Mouse (Mus musculus): ENCODE data around the gene Srp54a. TPM values are rescaled to one million over a fixed set of nuclear protein-coding genes. Genes with fewer than 3 reads are reported as not detected.
"Not testable (repeated sequence)": the region's sequence is repeated elsewhere in the genome, so short reads cannot be mapped to it uniquely, and the experiment has no call there.

The Srp54a gene
- total RNA-seq, 2 experiments from 2014 or later, result 84.1 to 90.0 TPM

- DNase-seq (ENCODE audit: low spot score in 2 of 2), result not testable (repeated sequence)
Measured at GRCm38 (mm10) chr12:55124242-55124641, 44.2 kb downstream of the Srp54a start, which contains the start of gene Fam177a. Gene Fam177a, plus strand, starts transcription at chr12:55124469.

- DNase-seq (ENCODE audit: low spot score in 2 of 2), result not testable (repeated sequence)
Measured at GRCm38 (mm10) chr12:55124731-55125130, 44.7 kb downstream of the Srp54a start.

- not testable (repeated sequence) for DNase-seq (ENCODE audit: low spot score in 2 of 2)
Measured at GRCm38 (mm10) chr12:55135540-55135939, 55.5 kb downstream of the Srp54a start.

- DNase-seq (ENCODE audit: low spot score in 2 of 2), result not testable (repeated sequence)
Measured at GRCm38 (mm10) chr12:55137859-55138258, 57.8 kb downstream of the Srp54a start.

GRCm38 (mm10) chr12:55154559-55155448, 74.7 kb downstream of the Srp54a start, which contains the start of gene Srp54b:
Gene Srp54b, plus strand, starts transcription at chr12:55155104.
- DNase-seq (ENCODE audit: low spot score in 2 of 2), result not testable (repeated sequence)

GRCm38 (mm10) chr12:55155449-55155783, 75.4 kb downstream of the Srp54a start:
- not testable (repeated sequence) for DNase-seq (ENCODE audit: low spot score in 2 of 2)

Other genes starting within 250 kb of the Srp54a start
- 10 to 100 TPM; 94.7 to 95.9 TPM for gene Cfl2, start 217.4 kb upstream of the Srp54a start, total RNA-seq (2021)
- gene Gm20403, start 93.7 kb upstream of the Srp54a start, total RNA-seq (2021), result not detected
- 1 to 10 TPM in 1 of 2 experiments, under 1 TPM in 1; 0.58 to 1.0 TPM for gene Baz1a, start 65.9 kb upstream of the Srp54a start, total RNA-seq (2021)
- 10 to 100 TPM in 1 of 2 experiments, 1 to 10 TPM in 1; 8.2 to 10.9 TPM for gene 2700097O09Rik, start 152 bp upstream of the Srp54a start, total RNA-seq (2021)
- gene Fam177a, start 44.2 kb downstream of the Srp54a start, total RNA-seq (2021), result 10 to 100 TPM; 11.2 to 13.4 TPM
- 10 to 100 TPM; 51.8 to 56.0 TPM for gene Srp54b, start 74.8 kb downstream of the Srp54a start, total RNA-seq (2021)
- 1 to 10 TPM; 3.9 to 7.1 TPM for gene 1700047I17Rik2, start 119.3 kb downstream of the Srp54a start, total RNA-seq (2021)
- 10 to 100 TPM; 32.4 to 34.8 TPM for gene Srp54c, start 149.9 kb downstream of the Srp54a start, total RNA-seq (2021)
- 1 to 10 TPM; 7.5 to 9.2 TPM for gene 1110008L16Rik, start 219.3 kb downstream of the Srp54a start, total RNA-seq (2021)
- gene Ppp2r3c, start 222.7 kb downstream of the Srp54a start, total RNA-seq (2021), result 10 to 100 TPM; 10.9 to 11.3 TPM

Measured in layer of hippocampus, adult 18-20 months (tissue).